Mouse (Mus musculus): ENCODE measurements around the gene Tjp1. TPM values are rescaled to one million over a fixed set of nuclear protein-coding genes. Genes with fewer than 3 reads are reported as not detected.
A peak's percentile ranks its signal among the peaks of the same experiment; 100 is the strongest.

Tjp1 gene
- polyA plus RNA-seq, 1 experiment, result 75.2 TPM

GRCm38 (mm10) chr7:65354908-65355307, 172.7 kb downstream of the Tjp1 start:
- TF ChIP-seq CTCF (IDR thresholded peaks at IDR 0.05; ENCODE audit: borderline replicate concordance, insufficient read depth, low read length) (no peak), POLR2A (IDR thresholded peaks at IDR 0.05; ENCODE audit: low read depth, low read length) (no peak)
- Histone ChIP-seq H3K4me3 (ENCODE audit: insufficient read depth, low read length) (no peak overlapping the region), H3K4me1 (ENCODE audit: control insufficient read depth, insufficient read depth, low read length) (0 out of 2 replicates have a peak, but pooled peaks cover 4% of the 10 kb centered on the region), H3K27ac (ENCODE audit: insufficient read depth, low read length) (no peak overlapping the region)

GRCm38 (mm10) chr7:65350348-65351079, 177.1 kb downstream of the Tjp1 start:
- H3K4me3 ChIP-seq (ENCODE audit: insufficient read depth, low read length), result no peak overlapping the region
- no peak for TF ChIP-seq CTCF (IDR thresholded peaks at IDR 0.05; ENCODE audit: borderline replicate concordance, insufficient read depth, low read length)
- TF ChIP-seq POLR2A (IDR thresholded peaks at IDR 0.05; ENCODE audit: low read depth, low read length), result no peak
- H3K4me1 ChIP-seq (ENCODE audit: control insufficient read depth, insufficient read depth, low read length), result no peaks in the 10 kb centered on the region
- H3K27ac ChIP-seq (ENCODE audit: insufficient read depth, low read length), result no peak overlapping the region

GRCm38 (mm10) chr7:65348540-65348939, 179.0 kb downstream of the Tjp1 start:
- TF ChIP-seq POLR2A (IDR thresholded peaks at IDR 0.05; ENCODE audit: low read depth, low read length) (no peak), CTCF (IDR thresholded peaks at IDR 0.05; ENCODE audit: borderline replicate concordance, insufficient read depth, low read length) (no peak)
- no peak overlapping the region for H3K4me3 ChIP-seq (ENCODE audit: insufficient read depth, low read length)
- H3K4me1 ChIP-seq (ENCODE audit: control insufficient read depth, insufficient read depth, low read length), result no peaks in the 10 kb centered on the region
- no peak overlapping the region for H3K27ac ChIP-seq (ENCODE audit: insufficient read depth, low read length)

- Histone ChIP-seq H3K27ac (ENCODE audit: insufficient read depth, low read length) (no peak overlapping the region), H3K4me3 (ENCODE audit: insufficient read depth, low read length) (no peak overlapping the region), H3K4me1 (ENCODE audit: control insufficient read depth, insufficient read depth, low read length) (no peaks in the 10 kb centered on the region)
- no peak for TF ChIP-seq POLR2A (IDR thresholded peaks at IDR 0.05; ENCODE audit: low read depth, low read length)
- no peak for TF ChIP-seq CTCF (IDR thresholded peaks at IDR 0.05; ENCODE audit: borderline replicate concordance, insufficient read depth, low read length)
These were observed 182.3 kb downstream of the Tjp1 start for GRCm38 (mm10) chr7:65345314-65345713.

- no peaks in the 10 kb centered on the region for H3K4me1 ChIP-seq (ENCODE audit: control insufficient read depth, insufficient read depth, low read length)
- no peak overlapping the region for H3K4me3 ChIP-seq (ENCODE audit: insufficient read depth, low read length)
- no peak overlapping the region for H3K27ac ChIP-seq (ENCODE audit: insufficient read depth, low read length)
- TF ChIP-seq POLR2A (IDR thresholded peaks at IDR 0.05; ENCODE audit: low read depth, low read length) (no peak), CTCF (IDR thresholded peaks at IDR 0.05; ENCODE audit: borderline replicate concordance, insufficient read depth, low read length) (no peak)
These were observed 189.9 kb downstream of the Tjp1 start for GRCm38 (mm10) chr7:65337581-65338270.

- Histone ChIP-seq H3K4me1 (ENCODE audit: control insufficient read depth, insufficient read depth, low read length) (no peaks in the 10 kb centered on the region), H3K27ac (ENCODE audit: insufficient read depth, low read length) (no peak overlapping the region), H3K4me3 (ENCODE audit: insufficient read depth, low read length) (no peak overlapping the region)
- no peak for TF ChIP-seq CTCF (IDR thresholded peaks at IDR 0.05; ENCODE audit: borderline replicate concordance, insufficient read depth, low read length)
- no peak for TF ChIP-seq POLR2A (IDR thresholded peaks at IDR 0.05; ENCODE audit: low read depth, low read length)
These were observed 194.4 kb downstream of the Tjp1 start for GRCm38 (mm10) chr7:65333081-65333760.

GRCm38 (mm10) chr7:65319047-65319725, 208.4 kb downstream of the Tjp1 start:
- Histone ChIP-seq H3K4me3 (ENCODE audit: insufficient read depth, low read length) (no peak overlapping the region), H3K4me1 (ENCODE audit: control insufficient read depth, insufficient read depth, low read length) (peaks cover 2% of the 10 kb centered on the region; the same call in 1 of the 2 replicates), H3K27ac (ENCODE audit: insufficient read depth, low read length) (no peak overlapping the region)
- TF ChIP-seq CTCF (IDR thresholded peaks at IDR 0.05; ENCODE audit: borderline replicate concordance, insufficient read depth, low read length) (peak; percentile 10; the same call in 1 of the 2 replicates), POLR2A (IDR thresholded peaks at IDR 0.05; ENCODE audit: low read depth, low read length) (no peak)

GRCm38 (mm10) chr7:65317418-65317817, 210.2 kb downstream of the Tjp1 start:
- TF ChIP-seq POLR2A (IDR thresholded peaks at IDR 0.05; ENCODE audit: low read depth, low read length) (no peak), CTCF (IDR thresholded peaks at IDR 0.05; ENCODE audit: borderline replicate concordance, insufficient read depth, low read length) (peak; percentile 74; the same call in 1 of the 2 replicates)
- peaks cover 2% of the 10 kb centered on the region; the same call in 1 of the 2 replicates for H3K4me1 ChIP-seq (ENCODE audit: control insufficient read depth, insufficient read depth, low read length)
- no peak overlapping the region for H3K27ac ChIP-seq (ENCODE audit: insufficient read depth, low read length)
- no peak overlapping the region for H3K4me3 ChIP-seq (ENCODE audit: insufficient read depth, low read length)

GRCm38 (mm10) chr7:65315182-65315581, 212.4 kb downstream of the Tjp1 start:
- Histone ChIP-seq H3K27ac (ENCODE audit: insufficient read depth, low read length) (no peak overlapping the region), H3K4me3 (ENCODE audit: insufficient read depth, low read length) (no peak overlapping the region), H3K4me1 (ENCODE audit: control insufficient read depth, insufficient read depth, low read length) (peaks cover 2% of the 10 kb centered on the region; the same call in 1 of the 2 replicates)
- no peak for TF ChIP-seq POLR2A (IDR thresholded peaks at IDR 0.05; ENCODE audit: low read depth, low read length)

All from embryonic fibroblast, embryonic 13.5 days (primary cell).